Mouse (Mus musculus) forebrain, postnatal 0 days (tissue): Measurements from ENCODE around the gene Ptpn13. TPM values are rescaled to one million over a fixed set of nuclear protein-coding genes. Genes with fewer than 3 reads are reported as not detected.
A peak's percentile ranks its signal among the peaks of the same experiment; 100 is the strongest.

Source experiments
- ATAC-seq: fragments of 200-750 bp; cut with Nextera tagmentation; 2 replicates; pipeline ENCODE4 v1.8.0; 2017; ENCODE audit warnings: mild to moderate bottlenecking, moderate library complexity
- DNase-seq: peaks from one replicate; pipeline ENCODE4 v3.0.0-alpha.2; 2015
- H3K27ac ChIP-seq: fragments of 300-500 bp; sonication (generic); 2 replicates; pipeline ENCODE4 v1.5.1; 2014; ENCODE audit warnings: low read depth, mild to moderate bottlenecking, antibody characterized with exemption, low read length, moderate library complexity, mixed read lengths
- H3K27me3 ChIP-seq: fragments of 300-500 bp; sonication (generic); 2 replicates; pipeline ENCODE4 v1.6.1; 2014; ENCODE audit warnings: mild to moderate bottlenecking, low read length, mixed read lengths; ENCODE audit not compliant: insufficient read depth
- H3K36me3 ChIP-seq: fragments of 300-500 bp; sonication (generic); 2 replicates; pipeline ENCODE4 v1.6.1; 2014; ENCODE audit warnings: mild to moderate bottlenecking, moderate library complexity; ENCODE audit not compliant: insufficient read depth
- H3K4me1 ChIP-seq: fragments of 300-500 bp; sonication (generic); 2 replicates; pipeline ENCODE4 v1.6.1; 2014; ENCODE audit warnings: antibody characterized with exemption; ENCODE audit not compliant: insufficient read depth
- H3K4me2 ChIP-seq: fragments of 300-500 bp; sonication (generic); 2 replicates; pipeline ENCODE4 v1.6.1; 2014; ENCODE audit warnings: low read depth, mild to moderate bottlenecking, moderate library complexity
- H3K4me3 ChIP-seq: fragments of 300-500 bp; sonication (generic); 2 replicates; pipeline ENCODE4 v1.5.1; 2014; ENCODE audit warnings: low read depth, low read length, mixed read lengths
- H3K9ac ChIP-seq: fragments of 300-500 bp; sonication (generic); 2 replicates; pipeline ENCODE4 v1.6.1; 2014; ENCODE audit warnings: mild to moderate bottlenecking
- H3K9me3 ChIP-seq: fragments of 300-500 bp; sonication (generic); 2 replicates; pipeline ENCODE4 v1.6.1; 2016; ENCODE audit warnings: low read length
- CTCF ChIP-seq: sonication (generic); IDR thresholded peaks from 2 replicates; pipeline ENCODE4 v1.5.1; 2016; ENCODE audit warnings: antibody characterized with exemption, control low read depth, low read depth
- WGBS: fragments of 180-500 bp; shearing (Covaris S2); extraction: QIAGEN DNeasy Blood & Tissue Kit; methylation state at CpG from one replicate; pipeline ENCODE4 v1.1.7; 2014; 5-methylcytosine and 5-hydroxymethylcytosine counted together
- polyA plus RNA-seq: library from polyadenylated mRNA; unstranded; fragments of >200 nt; fragmentation: Nextera tagmentation; extraction: Ambion mirVana; gene quantifications from 2 replicates; pipeline ENCODE4 v1.2.1, GENCODE M21; 2015
- total RNA-seq: library from RNA; depleted of rRNA; stranded (reverse); fragments of >200 nt; gene quantifications from 2 replicates; pipeline ENCODE4 v1.2.3, GENCODE M21; 2014

Ptpn13 gene
- total and polyA plus RNA-seq, 2 experiments from 2014 or later: 1.8 to 16.2 TPM

DNA sequence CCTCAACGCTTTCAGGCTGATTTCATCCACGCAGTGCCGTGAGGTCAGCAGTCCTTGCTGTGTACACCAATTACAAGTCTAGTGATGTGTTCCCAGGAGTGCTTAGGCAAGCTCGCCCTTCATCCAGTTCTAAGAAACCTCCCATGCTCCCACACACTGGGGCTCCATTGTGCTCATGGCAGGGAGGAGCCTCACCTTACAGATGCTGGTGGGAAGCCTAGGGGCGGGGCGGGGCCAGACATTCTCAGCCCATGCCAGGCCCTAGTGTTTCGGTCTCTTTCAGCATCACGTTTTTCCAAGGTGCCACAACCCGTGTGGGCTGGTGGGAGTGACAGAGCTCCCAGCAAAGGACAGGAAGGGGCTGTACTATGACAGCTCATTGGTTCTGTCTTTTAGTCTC is 192.2 kb downstream of the Ptpn13 start:
- H3K4me3 ChIP-seq: no peak overlapping the region
- no peak for TF ChIP-seq CTCF
- DNase-seq (no peak), ATAC-seq (no peak)
- 62% methylated on average over 9 of the region's 9 CpGs for WGBS
- H3K9ac ChIP-seq: no peak overlapping the region
- no peaks in the 10 kb centered on the region for H3K9me3 ChIP-seq
- H3K4me2 ChIP-seq: no peak overlapping the region
- no peaks in the 10 kb centered on the region for H3K27me3 ChIP-seq
- no peaks in the 10 kb centered on the region for H3K4me1 ChIP-seq
- no peaks in the 10 kb centered on the region for H3K36me3 ChIP-seq
- no peak overlapping the region for H3K27ac ChIP-seq

- Histone ChIP-seq H3K4me2 (no peak overlapping the region), H3K4me1 (no peaks in the 10 kb centered on the region), H3K9me3 (no peaks in the 10 kb centered on the region), H3K27ac (no peak overlapping the region), H3K9ac (no peak overlapping the region), H3K36me3 (no peaks in the 10 kb centered on the region), H3K4me3 (no peak overlapping the region), H3K27me3 (no peaks in the 10 kb centered on the region)
- ATAC-seq: no peak
- no peak for TF ChIP-seq CTCF
- WGBS: 75% methylated on average over 12 of the region's 12 CpGs
- DNase-seq: no peak
Measured at GRCm38 (mm10) chr5:103620301-103620973, 195.4 kb downstream of the Ptpn13 start.

GRCm38 (mm10) chr5:103622321-103622720 is 197.3 kb downstream of the Ptpn13 start:
- no peaks in the 10 kb centered on the region for H3K9me3 ChIP-seq
- no peaks in the 10 kb centered on the region for H3K4me1 ChIP-seq
- no peak for TF ChIP-seq CTCF
- no peaks in the 10 kb centered on the region for H3K36me3 ChIP-seq
- ATAC-seq (no peak), DNase-seq (no peak)
- 52% methylated on average over 5 of the region's 5 CpGs for WGBS
- H3K4me3 ChIP-seq: no peak overlapping the region
- no peak overlapping the region for H3K9ac ChIP-seq
- H3K27me3 ChIP-seq: no peaks in the 10 kb centered on the region
- H3K4me2 ChIP-seq: no peak overlapping the region
- no peak overlapping the region for H3K27ac ChIP-seq

GRCm38 (mm10) chr5:103624831-103625230 is 199.8 kb downstream of the Ptpn13 start:
- H3K27me3 ChIP-seq: no peaks in the 10 kb centered on the region
- H3K27ac ChIP-seq: no peak overlapping the region
- no peak overlapping the region for H3K4me2 ChIP-seq
- no peaks in the 10 kb centered on the region for H3K9me3 ChIP-seq
- no peaks in the 10 kb centered on the region for H3K36me3 ChIP-seq
- peaks cover 6% of the 10 kb centered on the region; the same call in 1 of the 2 replicates for H3K4me1 ChIP-seq
- H3K4me3 ChIP-seq: no peak overlapping the region
- DNase-seq (no peak), ATAC-seq (no peak)
- no peak overlapping the region for H3K9ac ChIP-seq
- 90% methylated on average over 5 of the region's 5 CpGs for WGBS
- no peak for TF ChIP-seq CTCF

- Histone ChIP-seq H3K36me3 (no peaks in the 10 kb centered on the region), H3K4me3 (no peak overlapping the region), H3K4me1 (peaks cover 6% of the 10 kb centered on the region; the same call in 1 of the 2 replicates), H3K9ac (no peak overlapping the region), H3K9me3 (no peaks in the 10 kb centered on the region), H3K27me3 (no peaks in the 10 kb centered on the region), H3K27ac (no peak overlapping the region), H3K4me2 (no peak overlapping the region)
- no peak for TF ChIP-seq CTCF
- WGBS: 77% methylated on average over 6 of the region's 6 CpGs
- no peak for ATAC-seq
- no peak for DNase-seq
Measured at GRCm38 (mm10) chr5:103628499-103628898, 203.5 kb downstream of the Ptpn13 start.

- Histone ChIP-seq H3K9me3 (no peaks in the 10 kb centered on the region), H3K4me2 (no peak within 1 kb of the TSS), H3K27me3 (no peaks in the 10 kb centered on the region), H3K4me3 (no peak within 1 kb of the TSS), H3K4me1 (peaks cover 6% of the 10 kb centered on the region; the same call in 1 of the 2 replicates), H3K9ac (no peak within 1 kb of the TSS), H3K27ac (no peak within 1 kb of the TSS; the same call in 1 of the 2 replicates), H3K36me3 (no peaks in the 10 kb centered on the region)
- ATAC-seq (peak; percentile 91), DNase-seq (peak; percentile 75)
- 50% methylated on average over 17 of the region's 17 CpGs for WGBS
- TF ChIP-seq CTCF: no peak
Measured at GRCm38 (mm10) chr5:103629111-103629764, 204.2 kb downstream of the Ptpn13 start, which contains the start of gene Slc10a6. Gene Slc10a6 (minus strand): TSS chr5:103629403.
